Mouse (Mus musculus): Measurements from ENCODE around the gene Nle1. TPM values are rescaled to one million over a fixed set of nuclear protein-coding genes. Genes with fewer than 3 reads are reported as not detected.

The Nle1 gene
- total and polyA plus RNA-seq, 3 experiments = 97.3 to 103 TPM; not detected in 1

DNA sequence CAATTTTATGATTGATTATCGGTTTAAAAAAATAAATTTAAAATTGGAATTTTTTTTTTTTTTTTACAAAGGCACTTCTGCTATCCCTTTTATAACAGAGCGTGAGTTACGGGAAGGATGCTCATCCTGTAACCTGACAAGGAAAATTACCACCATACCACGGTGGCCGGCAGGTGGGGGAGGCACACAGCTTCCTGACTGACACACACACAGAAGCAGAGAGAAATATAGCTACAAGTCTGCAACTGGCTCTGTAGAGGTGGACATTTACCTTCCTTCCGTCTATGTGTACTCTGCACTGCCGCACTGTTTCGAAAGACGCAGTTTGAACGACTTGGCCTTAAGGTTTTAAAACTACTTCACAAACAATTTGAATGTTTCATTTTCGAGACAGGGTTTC is 56.1 kb downstream of the Nle1 start (continued):
- TF ChIP-seq E2F4 (IDR thresholded peaks at IDR 0.05; ENCODE audit: borderline replicate concordance, low read depth, low read length) (no peak), HCFC1 (IDR thresholded peaks at IDR 0.05; ENCODE audit: low read depth, low read length) (no peak), MYB (IDR thresholded peaks at IDR 0.05; ENCODE audit: low read depth, low read length) (no peak), GATA1 (IDR thresholded peaks at IDR 0.05; ENCODE audit: low read depth, low read length) (no peak)

Other genes starting within 250 kb of the Nle1 start
- 0.31 and 0.33 TPM in 2 replicates for gene Cct6b, start 144.1 kb downstream of the Nle1 start, total RNA-seq (2012; rRNA removed)
- gene Cct6b, start 144.1 kb downstream of the Nle1 start, polyA plus RNA-seq (2012; ENCODE audit: insufficient read depth in 1 of 2, insufficient read length in 2 of 2, low read depth in 1 of 2, low replicate concordance in 2 of 2, missing spikeins in 1 of 2) = under 1 TPM in 1 of 2 experiments, not detected in 1; 0.21 TPM
- gene Zfp830, start 144.1 kb downstream of the Nle1 start, total RNA-seq (2012; rRNA removed) = 40.7 and 51.4 TPM in 2 replicates
- gene Zfp830, start 144.1 kb downstream of the Nle1 start, polyA plus RNA-seq (2012; ENCODE audit: insufficient read depth in 1 of 2, insufficient read length in 2 of 2, low read depth in 1 of 2, low replicate concordance in 2 of 2, missing spikeins in 1 of 2) = 10 to 100 TPM in 1 of 2 experiments, not detected in 1; 43.4 TPM
- 48.5 and 54.0 TPM in 2 replicates for gene Lig3, start 127.3 kb downstream of the Nle1 start, total RNA-seq (2012; rRNA removed)
- 10 to 100 TPM in 1 of 2 experiments, not detected in 1; 89.2 TPM for gene Lig3, start 127.3 kb downstream of the Nle1 start, polyA plus RNA-seq (2012; ENCODE audit: insufficient read depth in 1 of 2, insufficient read length in 2 of 2, low read depth in 1 of 2, low replicate concordance in 2 of 2, missing spikeins in 1 of 2)
- gene Rffl, start 37.2 kb downstream of the Nle1 start, total RNA-seq (2012; rRNA removed) = 15.5 and 17.8 TPM in 2 replicates
- gene Rffl, start 37.2 kb downstream of the Nle1 start, polyA plus RNA-seq (2012; ENCODE audit: insufficient read depth in 1 of 2, insufficient read length in 2 of 2, low read depth in 1 of 2, low replicate concordance in 2 of 2, missing spikeins in 1 of 2) = 10 to 100 TPM in 1 of 2 experiments, not detected in 1; 15.2 TPM
- 21.1 and 25.6 TPM in 2 replicates for gene Rad51d, start 17.8 kb downstream of the Nle1 start, total RNA-seq (2012; rRNA removed)
- gene Rad51d, start 17.8 kb downstream of the Nle1 start, polyA plus RNA-seq (2012; ENCODE audit: insufficient read depth in 1 of 2, insufficient read length in 2 of 2, low read depth in 1 of 2, low replicate concordance in 2 of 2, missing spikeins in 1 of 2) = 10 to 100 TPM in 1 of 2 experiments, not detected in 1; 30.0 TPM
- gene Fndc8, start 16.3 kb downstream of the Nle1 start, total RNA-seq (2012; rRNA removed) = 0.07 and 0.15 TPM in 2 replicates
- gene Fndc8, start 16.3 kb downstream of the Nle1 start, polyA plus RNA-seq (2012; ENCODE audit: insufficient read depth in 1 of 2, insufficient read length in 2 of 2, low read depth in 1 of 2, low replicate concordance in 2 of 2, missing spikeins in 1 of 2) = under 1 TPM in 1 of 2 experiments, not detected in 1; 0.72 TPM
- 0.08 TPM in 1 of 2 replicates, not detected in the other for gene Unc45b, start 2.1 kb upstream of the Nle1 start, total RNA-seq (2012; rRNA removed)
- gene Unc45b, start 2.1 kb upstream of the Nle1 start, polyA plus RNA-seq (2012; ENCODE audit: insufficient read depth in 1 of 2, insufficient read length in 2 of 2, low read depth in 1 of 2, low replicate concordance in 2 of 2, missing spikeins in 1 of 2) = under 1 TPM in 1 of 2 experiments, not detected in 1; 0.29 TPM
- gene Slfn5, start 42.9 kb upstream of the Nle1 start, total RNA-seq (2012; rRNA removed) = 3.6 and 5.7 TPM in 2 replicates
- gene Slfn5, start 42.9 kb upstream of the Nle1 start, polyA plus RNA-seq (2012; ENCODE audit: insufficient read depth in 1 of 2, insufficient read length in 2 of 2, low read depth in 1 of 2, low replicate concordance in 2 of 2, missing spikeins in 1 of 2) = under 1 TPM in 1 of 2 experiments, not detected in 1; 0.67 TPM
- 2.0 and 3.5 TPM in 2 replicates for gene Slfn9, start 83.4 kb upstream of the Nle1 start, total RNA-seq (2012; rRNA removed)
- gene Slfn9, start 83.4 kb upstream of the Nle1 start, polyA plus RNA-seq (2012; ENCODE audit: insufficient read depth in 1 of 2, insufficient read length in 2 of 2, low read depth in 1 of 2, low replicate concordance in 2 of 2, missing spikeins in 1 of 2) = 1 to 10 TPM in 1 of 2 experiments, not detected in 1; 3.7 TPM
- 9.8 and 11.9 TPM in 2 replicates for gene Slfn8, start 112.4 kb upstream of the Nle1 start, total RNA-seq (2012; rRNA removed)
- 10 to 100 TPM; 11.6 to 47.2 TPM for gene Slfn8, start 112.4 kb upstream of the Nle1 start, polyA plus RNA-seq (2012; ENCODE audit: insufficient read depth in 1 of 2, insufficient read length in 2 of 2, low read depth in 1 of 2, low replicate concordance in 2 of 2, missing spikeins in 1 of 2)
- 0.10 and 0.46 TPM in 2 replicates for gene Slfn2, start 156.7 kb upstream of the Nle1 start, total RNA-seq (2012; rRNA removed)
- gene Slfn2, start 156.7 kb upstream of the Nle1 start, polyA plus RNA-seq (2012; ENCODE audit: insufficient read depth in 1 of 2, insufficient read length in 2 of 2, low read depth in 1 of 2, low replicate concordance in 2 of 2, missing spikeins in 1 of 2) = under 1 TPM in 1 of 2 experiments, not detected in 1; 0.07 TPM
- gene Slfn1, start 208.4 kb upstream of the Nle1 start, total RNA-seq (2012; rRNA removed) = not detected in 2 replicates
- gene Slfn1, start 208.4 kb upstream of the Nle1 start, polyA plus RNA-seq (2012; ENCODE audit: insufficient read depth in 1 of 2, insufficient read length in 2 of 2, low read depth in 1 of 2, low replicate concordance in 2 of 2, missing spikeins in 1 of 2) = not detected

Data from MEL (cell line).